Mouse (Mus musculus) spleen, adult 2 months (tissue): ENCODE results near the gene Tnrc18.

Experiments used
- CTCF ChIP-seq: fragments of 200-500 bp; IDR thresholded peaks from 2 replicates; pipeline ENCODE4 v1.5.1; 2011; ENCODE audit warnings: mild to moderate bottlenecking, inconsistent platforms; ENCODE audit not compliant: insufficient read depth, insufficient read length, insufficient replicate concordance; ENCODE audit errors: extremely low read depth
- POLR2A ChIP-seq: fragments of 200-500 bp; IDR thresholded peaks from 2 replicates; pipeline ENCODE4 v1.6.1; 2011; ENCODE audit warnings: low read depth, low read length, inconsistent platforms

DNA sequence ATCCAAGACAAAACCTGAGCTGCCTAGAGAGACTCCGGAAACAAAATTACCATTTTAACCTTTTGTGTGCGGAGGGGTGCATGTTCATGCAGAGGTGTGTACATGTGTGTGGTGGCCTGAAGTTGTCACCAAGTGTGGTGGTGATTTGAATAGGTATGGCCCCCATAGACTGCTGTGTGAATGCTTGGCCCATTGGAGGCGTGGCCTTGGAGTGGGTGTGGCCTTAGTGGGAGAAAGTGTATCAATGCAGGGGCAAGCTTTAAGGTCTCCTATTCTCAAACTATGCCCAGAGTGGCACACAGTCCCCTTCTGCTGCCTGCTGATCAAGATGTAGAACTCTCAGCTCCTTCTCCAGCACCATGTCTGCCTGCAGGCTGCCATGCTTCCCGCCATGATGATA is 8.7 kb upstream of the Tnrc18 start:
- TF ChIP-seq CTCF, result no peak
- TF ChIP-seq POLR2A, result no peak
